In genomic region chr5:123268477-123269474, GRCm38 (mm10) we compare ENCODE assay signal across 15 mouse cellular contexts. TPM values are rescaled to one million over a fixed set of nuclear protein-coding genes. Genes with fewer than 3 reads are reported as not detected.
DNase-seq lines count a peak whose midpoint lies in the region; TF ChIP-seq lines count a peak whose summit lies in the region.
"Had no signal": no experiment of that assay in that cellular context is flagged by ENCODE, and none has a peak within 500 bp of the region (broad histone marks: within the 10 kb centered on the region; RNA-seq: fewer than 3 reads in every experiment).

No protein-coding gene starts in this region.

- H3K27ac ChIP-seq in heart, adult 2 months = no peak overlapping the region
- H3K27ac ChIP-seq: limb, embryonic 15.5 days; lung, embryonic 15.5 days had no signal

- H3K9me3 ChIP-seq in E14TG2a.4 (ENCODE audit: low read length) = no peaks in the 10 kb centered on the region
- H3K9me3 ChIP-seq: limb, embryonic 15.5 days; lung, embryonic 15.5 days had no signal

- H3K79me2 ChIP-seq in heart, adult 2 months (replicated peaks; ENCODE audit: control insufficient read depth, insufficient read depth, low read length) = no peaks in the 10 kb centered on the region

- H3K4me3 ChIP-seq in heart, adult 2 months = no peak overlapping the region
- no peak overlapping the region for H3K4me3 ChIP-seq in E14TG2a.4 (replicated peaks; ENCODE audit: low read length)
- H3K4me3 ChIP-seq: heart, embryonic 12.5 days; limb, embryonic 15.5 days; lung, embryonic 15.5 days had no signal

- 0 out of 2 replicates have a peak, but pooled peaks have one; percentile 9 for TF ChIP-seq CTCF in heart, adult 2 months (IDR thresholded peaks at IDR 0.05)
- TF ChIP-seq CTCF in E14TG2a.4 (conservative IDR thresholded peaks at IDR 0.05; ENCODE audit: low read length) = peak; percentile 40

- 81% methylated on average over 28 of the region's 28 CpGs for WGBS in heart, adult 2 months

- H3K36me3 ChIP-seq in heart, adult 2 months (ENCODE audit: control insufficient read depth, insufficient read depth, low read length) = no peaks in the 10 kb centered on the region
- H3K36me3 ChIP-seq in E14TG2a.4 (ENCODE audit: insufficient read depth, low read length) = no peaks in the 10 kb centered on the region
- H3K36me3 ChIP-seq: heart, embryonic 12.5 days; limb, embryonic 15.5 days; lung, embryonic 15.5 days had no signal

- intact Hi-C loops in heart, adult 2 months (cut with DNase I) = no loop called here
- intact Hi-C loops in heart, postnatal 10 days (cut with DNase I) = no loop called here

- TF ChIP-seq POLR2A in heart, adult 2 months (IDR thresholded peaks at IDR 0.05; ENCODE audit: insufficient read depth, low read depth, low read length) = no peak

- no peak overlapping the region for H3K9ac ChIP-seq in heart, adult 2 months (ENCODE audit: low read depth, low read length)
- H3K9ac ChIP-seq: heart, embryonic 12.5 days; limb, embryonic 15.5 days; lung, embryonic 15.5 days had no signal

- no peaks in the 10 kb centered on the region for H3K4me1 ChIP-seq in heart, adult 2 months (ENCODE audit: control insufficient read depth, insufficient read depth, low read length)
- H3K4me1 ChIP-seq in E14TG2a.4 (replicated peaks; ENCODE audit: low read depth, low read length) = no peaks in the 10 kb centered on the region
- H3K4me1 ChIP-seq: heart, embryonic 12.5 days; lung, embryonic 15.5 days had no signal

- no peaks in the 10 kb centered on the region for H3K27me3 ChIP-seq in heart, adult 2 months (ENCODE audit: control insufficient read depth, insufficient read depth, low read length)
- peaks cover 6% of the 10 kb centered on the region; the same call in 1 of the 2 replicates for H3K27me3 ChIP-seq in E14TG2a.4 (ENCODE audit: insufficient read depth, low read length)
- H3K27me3 ChIP-seq: heart, embryonic 12.5 days; limb, embryonic 15.5 days; lung, embryonic 15.5 days had no signal

- TF ChIP-seq EP300 in heart, adult 2 months (IDR thresholded peaks at IDR 0.05; ENCODE audit: insufficient read depth, low read depth, low read length) = no peak

- DNase-seq in heart, adult 2 months = no peak
- DNase-seq in heart, postnatal 10 days = no peak
- DNase-seq in WW6 (ENCODE audit: low read depth, low spot score) = peak; percentile 39
- DNase-seq in forelimb bud, embryonic 11.5 days (ENCODE audit: low read depth, low spot score) = peak; percentile 33
- DNase-seq in urinary bladder, adult 2 months (ENCODE audit: low spot score) = no peak
- no peak for DNase-seq in kidney, postnatal 4 days
- DNase-seq in ovary, postnatal 36 days (ENCODE audit: low spot score) = no peak
- DNase-seq: B cell, adult 2 months; cerebellum, adult 11-12 months; kidney, postnatal 25 days had no signal

RNA-seq across cellular contexts. Expression of gene Wdr66, which starts 16.9 kb away (rescaled TPM):
- total RNA-seq in heart, adult 2 months (2021) = under 1 TPM; 0.52 to 0.65 TPM
- 1.5 and 2.0 TPM in 2 replicates for polyA plus RNA-seq in heart, adult 2 months (2012; rRNA removed)
- 1 to 10 TPM; 1.5 to 1.7 TPM for total RNA-seq in heart, postnatal 10 days (2021)
- 4.1 and 4.8 TPM in 2 replicates for polyA plus RNA-seq in urinary bladder, adult 2 months (2012; rRNA removed)
- total RNA-seq: hematopoietic stem cell, adult 5-6 weeks had no signal

Comparison
In these comparisons a context has a peak if more than half of its experiments do, and no peak if none do; other contexts are left out.
1. DNase-seq: peak in WW6 (single experiment) and forelimb bud, embryonic 11.5 days (single experiment); none in heart, adult 2 months (0 of 2), heart, postnatal 10 days (0 of 2), urinary bladder, adult 2 months (single experiment), kidney, postnatal 4 days (0 of 2) and ovary, postnatal 36 days (single experiment).